Mouse (Mus musculus) embryo, embryonic 10.5 days (tissue): ENCODE measurements at regions not wholly inside any gene's neighbourhood (a gene's known extent, or its start where the extent isn't known, plus 50 kb on each side); places are given as distances from the start of the nearest gene placed in this dataset.

ENCODE experiments used
- DNase-seq: peaks from one replicate; pipeline ENCODE4 v3.0.0-alpha.2; 2015; ENCODE audit warnings: low spot score

- DNase-seq: no peak
These were observed 63.1 kb downstream of the Gm11011 start for GRCm38 (mm10) chr2:169524429-169524828.

DNA sequence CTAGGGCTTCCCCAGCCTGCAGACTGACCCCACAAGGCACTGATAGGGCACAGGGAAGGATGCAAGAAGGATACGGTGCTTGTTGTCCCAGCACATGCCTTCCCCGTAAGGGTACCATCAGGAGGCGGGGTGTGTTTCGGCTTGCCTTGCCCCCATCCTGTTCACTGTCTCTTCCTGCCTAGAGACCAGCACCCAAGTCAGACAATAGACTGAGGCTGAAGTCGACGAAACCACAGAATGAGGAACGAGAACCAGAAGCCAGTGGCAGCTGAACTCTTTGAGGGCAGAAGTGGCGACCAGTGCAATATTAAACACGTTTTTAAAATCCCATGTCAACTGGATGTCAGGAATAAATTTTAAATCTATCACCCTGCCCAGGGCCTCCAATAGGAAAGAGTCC lies 67.6 kb downstream of the Gm11011 start:
- DNase-seq: no peak

DNA sequence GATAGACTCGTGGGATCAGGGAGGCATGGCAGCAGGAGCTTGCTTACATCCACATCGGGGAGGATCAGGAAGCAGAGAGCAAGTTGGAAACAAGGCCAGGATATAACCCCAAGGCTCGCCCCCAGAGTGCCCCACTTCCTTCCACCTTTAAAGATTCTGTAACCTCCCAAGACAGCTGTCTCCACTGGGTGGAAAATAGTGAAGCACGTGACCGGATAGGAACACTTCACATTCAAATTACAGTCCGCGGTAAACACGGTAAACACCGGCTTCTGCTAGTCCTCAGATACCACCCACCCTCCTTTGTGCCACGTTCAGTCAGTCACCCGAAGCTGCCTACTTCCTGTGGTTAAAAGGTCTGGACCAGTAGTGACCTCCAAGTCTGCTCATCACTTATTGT lies 72.2 kb downstream of the Gm11011 start:
- DNase-seq: no peak

DNA sequence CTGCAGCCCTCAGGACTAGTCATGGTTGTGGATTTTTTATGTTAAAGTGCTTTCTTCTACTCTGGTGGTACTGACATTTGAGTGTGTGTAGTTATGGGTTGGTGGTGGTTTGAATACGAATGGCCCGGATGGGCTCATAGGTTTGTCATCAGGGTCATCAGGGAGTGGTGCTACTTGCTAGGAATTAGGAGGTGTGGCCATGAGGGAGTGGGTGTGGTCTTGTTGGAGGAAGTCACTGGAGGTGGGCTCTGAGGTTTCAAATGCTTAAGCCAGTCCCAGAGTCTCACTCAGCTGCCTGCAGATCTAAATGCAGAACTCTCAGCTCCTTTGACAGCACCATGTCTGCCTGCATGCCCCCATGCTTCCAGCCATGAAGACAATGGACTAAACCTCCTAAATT lies 76.8 kb downstream of the Gm11011 start:
- DNase-seq: no peak

GRCm38 (mm10) chr2:169509406-169509805 lies 78.1 kb downstream of the Gm11011 start:
- no peak for DNase-seq

- DNase-seq: peak; percentile 35
These were observed 83.0 kb downstream of the Gm11011 start for GRCm38 (mm10) chr2:169504416-169505057.

DNA sequence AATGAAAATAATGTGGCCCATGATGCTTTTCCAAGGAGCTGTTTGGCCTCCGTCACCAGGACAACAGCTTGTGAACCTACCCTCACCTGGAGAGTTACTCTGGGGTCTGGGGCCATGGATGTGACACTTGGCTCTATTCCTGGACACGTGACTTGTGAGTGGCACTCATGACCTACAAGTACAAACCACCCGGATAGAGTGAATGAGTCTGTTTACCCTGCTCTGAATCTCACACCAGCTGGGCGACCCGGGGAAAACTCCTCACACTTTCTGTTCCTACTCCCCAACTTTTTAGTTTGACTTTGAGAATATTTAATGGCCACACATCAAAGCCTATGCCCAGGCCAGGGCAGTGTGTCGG lies 84.0 kb downstream of the Gm11011 start:
- no peak for DNase-seq

- no peak for DNase-seq
These were observed 84.6 kb downstream of the Gm11011 start for GRCm38 (mm10) chr2:169502717-169503597.

DNA sequence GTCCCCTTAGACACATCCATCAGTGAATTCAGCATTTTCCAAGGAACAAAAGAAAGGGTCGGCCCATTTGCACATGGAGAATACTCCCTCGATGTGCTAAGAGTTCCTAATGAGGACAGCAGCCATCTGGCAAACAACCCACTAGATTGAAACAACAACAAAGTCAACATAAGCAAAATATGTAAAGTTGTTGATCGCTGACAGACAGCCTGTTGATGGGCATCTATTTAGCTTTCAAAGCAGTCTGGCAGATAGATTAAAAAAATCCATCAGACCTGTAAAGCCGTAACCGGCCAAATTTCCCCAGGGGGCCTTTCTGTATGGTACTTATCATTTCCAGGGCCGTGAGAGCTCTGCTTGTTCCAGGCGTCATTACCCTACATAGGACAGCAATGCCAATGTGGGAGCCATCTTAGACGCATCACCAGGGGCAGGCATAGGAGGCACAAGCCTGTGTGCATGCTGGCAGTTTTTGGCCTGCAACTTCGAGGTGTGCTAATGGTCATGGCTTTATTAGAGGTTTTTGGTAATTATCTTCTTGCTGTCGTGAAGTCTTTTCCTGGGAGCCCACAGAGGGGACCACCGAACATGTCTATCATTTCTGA lies 85.7 kb downstream of the Gm11011 start:
- DNase-seq: no peak

GRCm38 (mm10) chr2:169495368-169495767 lies 92.2 kb downstream of the Gm11011 start:
- no peak for DNase-seq

DNA sequence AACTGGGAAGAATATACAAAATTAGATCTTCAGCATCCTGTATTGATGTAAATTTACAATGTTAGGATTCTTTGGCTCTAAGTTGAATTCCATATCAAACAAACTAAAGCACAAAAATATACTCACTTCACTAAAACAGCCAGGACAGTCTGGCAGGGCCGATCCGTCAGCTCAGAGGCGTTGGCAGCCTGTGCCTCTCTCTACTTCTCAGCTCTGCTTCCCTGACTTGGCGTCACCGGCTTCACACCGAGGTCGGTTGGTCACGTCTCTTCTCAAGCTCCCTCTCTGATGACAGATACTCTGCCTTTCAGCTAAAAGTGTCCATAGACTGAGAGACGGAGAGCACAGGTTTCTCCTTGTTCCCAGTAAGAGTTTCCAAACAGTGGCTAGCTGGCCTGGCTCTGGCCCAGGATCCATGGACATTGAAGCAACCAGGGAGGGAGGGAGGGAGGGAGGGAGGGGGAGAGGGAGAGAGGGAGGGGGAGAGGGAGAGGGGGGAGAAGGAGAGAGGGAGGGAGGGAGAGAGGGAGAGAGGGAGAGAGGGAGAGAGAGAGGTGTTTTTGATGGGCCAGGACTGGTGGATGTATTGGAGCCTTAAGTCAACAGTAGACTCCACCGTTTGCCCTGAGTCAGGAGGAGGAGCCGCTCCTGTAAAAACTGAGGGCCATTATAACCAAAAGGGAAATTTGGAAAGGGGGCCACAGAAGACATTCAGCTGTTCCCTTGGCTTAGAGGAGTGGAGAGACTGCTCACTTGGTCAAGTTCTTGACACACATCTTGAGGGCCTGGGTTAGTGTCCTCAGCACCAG lies 92.8 kb downstream of the Gm11011 start:
- DNase-seq: no peak

DNA sequence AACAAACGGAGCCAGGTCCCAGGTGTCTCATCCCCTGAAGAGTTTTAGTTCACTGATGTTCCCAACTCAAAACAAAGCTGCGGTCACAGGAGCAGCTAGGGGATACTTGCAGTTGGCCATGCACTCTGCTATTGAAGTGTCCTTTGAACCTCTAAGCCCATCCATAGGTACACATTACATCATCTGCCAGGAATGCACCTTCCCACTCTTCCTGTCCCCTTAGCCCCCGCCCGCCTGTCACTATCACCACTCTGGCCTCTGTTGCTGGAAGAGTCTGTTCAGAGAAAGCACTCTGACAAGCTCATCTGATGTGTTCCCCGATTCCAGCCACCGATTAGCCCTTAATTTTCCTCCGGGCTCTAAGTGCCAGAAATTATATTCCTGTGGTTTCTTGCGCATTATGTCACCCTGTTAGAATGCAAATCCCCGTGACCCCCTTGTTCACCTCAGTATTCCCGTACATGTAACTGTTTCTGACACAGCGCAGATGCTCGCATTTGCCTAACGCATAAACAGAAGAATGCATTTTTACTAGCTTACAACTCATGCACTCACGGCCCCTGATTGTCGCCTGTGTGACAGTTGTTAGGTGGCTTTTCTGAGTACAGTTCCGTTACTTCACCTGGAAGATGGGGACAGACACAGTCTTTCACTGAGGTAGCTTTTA lies 93.8 kb downstream of the Gm11011 start:
- no peak for DNase-seq

DNA sequence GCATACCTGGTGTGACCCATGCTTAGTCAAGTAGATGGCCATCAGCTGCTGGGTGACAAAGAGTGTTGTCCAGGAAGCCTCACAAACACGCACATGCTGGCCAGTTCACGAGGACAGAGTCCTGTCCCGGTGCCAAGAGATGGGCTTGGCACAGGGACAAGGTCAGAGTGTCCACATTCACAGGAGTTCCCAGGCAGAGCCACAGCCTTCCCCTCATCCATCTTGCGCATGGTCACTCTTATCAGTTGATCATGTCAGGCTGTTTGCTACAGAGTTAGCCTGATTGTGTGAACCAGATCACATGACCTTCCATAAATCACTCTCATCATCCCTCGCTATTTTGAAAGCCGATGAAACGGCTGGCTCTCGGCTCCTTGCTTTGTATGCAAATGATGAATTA lies 103.6 kb downstream of the Gm11011 start:
- DNase-seq: no peak

DNA sequence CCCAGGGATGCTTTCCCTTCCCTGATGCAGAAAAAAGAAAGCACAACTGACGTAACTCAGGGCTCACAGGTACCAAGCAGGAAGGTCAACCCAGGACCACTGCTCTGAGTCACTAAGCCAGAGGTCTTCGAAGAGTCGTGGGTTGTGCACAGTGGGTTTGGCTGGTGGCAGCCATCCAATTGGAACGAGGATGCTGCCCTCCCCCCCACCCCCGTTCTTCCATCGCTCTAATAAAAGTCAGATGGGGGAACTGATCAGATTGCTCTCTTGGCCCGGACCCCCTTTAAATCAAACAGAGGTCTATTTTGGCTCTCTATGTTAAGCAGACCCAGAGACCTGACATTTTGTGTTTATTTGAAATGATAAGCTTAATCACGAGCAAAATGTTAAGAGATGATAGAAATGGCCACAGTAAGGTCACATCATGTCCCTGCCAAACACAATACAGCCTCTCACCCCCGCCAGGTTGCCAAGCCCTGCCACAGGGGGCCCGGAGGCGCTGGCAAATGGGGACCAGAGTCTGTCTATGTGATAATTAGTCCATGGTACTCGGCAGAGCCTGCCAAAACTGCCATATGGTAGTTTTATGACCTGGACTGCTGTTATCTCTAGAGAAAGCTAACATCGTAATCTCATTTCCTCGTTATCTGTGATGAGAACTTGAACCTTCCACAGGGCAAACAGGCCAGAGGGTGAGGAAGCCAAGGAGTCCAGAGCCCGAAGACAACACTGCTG lies 105.6 kb downstream of the Gm11011 start:
- no peak for DNase-seq

- DNase-seq: peak; percentile 48
These were observed 113.0 kb downstream of the Gm11011 start for GRCm38 (mm10) chr2:169474418-169475112.

DNA sequence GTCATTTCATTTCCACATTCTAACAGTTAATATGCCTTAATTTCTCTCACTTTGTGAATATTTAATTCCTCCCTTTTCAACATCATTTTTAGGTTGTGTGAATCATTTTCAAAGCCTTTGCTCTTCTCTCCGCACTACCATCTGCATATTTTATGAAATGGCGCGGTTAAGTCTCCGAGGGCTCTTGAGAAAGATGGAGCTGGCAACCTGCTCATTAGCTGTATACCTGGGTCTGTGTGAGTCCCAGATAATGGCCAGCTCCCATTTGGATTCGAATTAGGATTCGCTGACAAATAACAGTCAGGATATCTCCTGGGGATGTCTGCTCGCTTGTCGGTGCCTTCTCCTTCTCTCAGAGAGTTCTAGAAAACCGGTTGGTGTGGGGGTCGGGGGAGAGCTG lies 118.0 kb downstream of the Gm11011 start:
- no peak for DNase-seq

DNA sequence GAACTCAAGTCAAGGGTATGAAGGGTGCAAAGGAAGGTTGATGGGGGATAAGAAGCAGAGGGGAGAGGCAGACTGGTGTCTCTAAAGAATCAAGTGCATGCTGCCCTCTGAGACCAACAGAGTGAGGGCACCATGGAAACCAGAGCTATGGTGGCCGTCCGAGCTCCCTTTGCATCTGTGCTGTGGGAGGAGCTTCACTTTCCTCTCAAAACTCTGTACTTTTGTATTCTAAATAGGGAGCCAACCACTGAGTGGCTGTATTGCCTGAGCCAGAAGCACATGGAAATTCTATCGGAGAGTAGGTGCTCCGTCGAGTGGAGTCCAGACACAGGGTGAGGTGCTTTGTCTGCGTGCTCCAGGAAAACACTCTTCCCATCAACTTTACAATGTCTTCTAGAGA lies 119.9 kb downstream of the Gm11011 start:
- no peak for DNase-seq

DNA sequence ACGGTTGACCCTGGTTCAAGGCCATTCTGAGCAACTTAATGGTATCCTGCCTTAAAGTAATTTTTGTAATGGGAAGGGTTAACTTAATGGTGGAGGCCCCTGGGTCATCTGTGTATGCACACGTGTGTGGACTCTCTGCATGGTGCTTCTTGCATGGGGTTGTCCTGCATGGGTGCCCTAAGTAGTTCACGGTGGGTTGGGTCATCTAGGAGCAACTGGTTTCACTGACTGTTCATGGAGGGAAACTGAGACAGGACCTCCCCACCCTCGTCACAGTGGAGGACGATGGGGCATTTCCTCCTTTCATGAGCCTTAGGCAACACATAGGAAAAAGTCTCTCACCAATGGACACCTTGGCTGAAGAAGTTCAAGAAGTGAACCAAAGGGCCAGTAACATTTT lies 123.4 kb downstream of the Gm11011 start:
- DNase-seq: no peak

GRCm38 (mm10) chr2:169461491-169462039 lies 126.0 kb downstream of the Gm11011 start:
- peak; percentile 52 for DNase-seq

DNA sequence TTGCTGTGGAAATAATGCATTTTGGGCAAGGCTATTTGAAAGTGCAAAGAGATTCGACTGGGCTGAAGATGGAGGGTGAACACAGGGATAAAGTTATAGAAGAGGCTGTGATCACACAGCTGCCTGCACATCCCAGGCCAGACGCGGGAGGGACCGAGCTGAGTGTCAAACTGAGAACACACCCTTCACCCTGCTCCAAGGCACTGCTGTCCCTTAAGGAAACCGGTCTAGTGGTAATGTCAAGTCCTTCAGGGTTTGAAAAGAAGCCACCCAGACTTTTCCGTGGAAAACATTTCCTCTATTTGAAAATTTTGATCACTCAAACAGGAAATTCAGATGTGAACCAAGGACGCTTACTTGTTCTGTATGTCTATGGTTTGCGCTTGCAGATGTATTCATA lies 134.6 kb downstream of the Gm11011 start:
- no peak for DNase-seq
